Mouse (Mus musculus): ENCODE data around the gene Gm15557. TPM values are rescaled to one million over a fixed set of nuclear protein-coding genes. Genes with fewer than 3 reads are reported as not detected.

Gm15557 gene
- 0.21 TPM in 1 of 2 replicates, not detected in the other for polyA plus RNA-seq (2015; fragmentation: Nextera tagmentation; extraction: Ambion mirVana)

DNA sequence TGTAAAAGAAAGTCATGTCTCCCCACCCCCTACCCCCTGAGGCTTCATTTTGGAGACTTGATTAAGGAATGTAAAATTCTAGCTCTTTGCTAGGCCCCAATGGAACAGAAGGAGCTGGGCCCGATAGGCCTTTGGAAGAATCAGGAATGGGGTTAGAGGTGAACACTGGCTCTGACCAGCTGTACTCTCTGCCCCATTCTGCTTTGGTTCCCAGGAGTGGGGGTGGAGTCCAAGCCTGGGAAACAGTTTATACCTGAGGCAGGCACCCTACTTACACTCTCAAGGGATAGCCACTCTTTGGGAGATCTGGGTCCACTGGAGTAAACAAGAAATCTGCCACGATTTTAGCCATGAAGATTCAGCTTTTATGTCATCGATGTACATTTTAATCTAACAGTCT, at the start of gene Gm15557:
Gene Gm15557 (plus strand): TSS at position 48 of the 400 bp plus-strand sequence.

DNA sequence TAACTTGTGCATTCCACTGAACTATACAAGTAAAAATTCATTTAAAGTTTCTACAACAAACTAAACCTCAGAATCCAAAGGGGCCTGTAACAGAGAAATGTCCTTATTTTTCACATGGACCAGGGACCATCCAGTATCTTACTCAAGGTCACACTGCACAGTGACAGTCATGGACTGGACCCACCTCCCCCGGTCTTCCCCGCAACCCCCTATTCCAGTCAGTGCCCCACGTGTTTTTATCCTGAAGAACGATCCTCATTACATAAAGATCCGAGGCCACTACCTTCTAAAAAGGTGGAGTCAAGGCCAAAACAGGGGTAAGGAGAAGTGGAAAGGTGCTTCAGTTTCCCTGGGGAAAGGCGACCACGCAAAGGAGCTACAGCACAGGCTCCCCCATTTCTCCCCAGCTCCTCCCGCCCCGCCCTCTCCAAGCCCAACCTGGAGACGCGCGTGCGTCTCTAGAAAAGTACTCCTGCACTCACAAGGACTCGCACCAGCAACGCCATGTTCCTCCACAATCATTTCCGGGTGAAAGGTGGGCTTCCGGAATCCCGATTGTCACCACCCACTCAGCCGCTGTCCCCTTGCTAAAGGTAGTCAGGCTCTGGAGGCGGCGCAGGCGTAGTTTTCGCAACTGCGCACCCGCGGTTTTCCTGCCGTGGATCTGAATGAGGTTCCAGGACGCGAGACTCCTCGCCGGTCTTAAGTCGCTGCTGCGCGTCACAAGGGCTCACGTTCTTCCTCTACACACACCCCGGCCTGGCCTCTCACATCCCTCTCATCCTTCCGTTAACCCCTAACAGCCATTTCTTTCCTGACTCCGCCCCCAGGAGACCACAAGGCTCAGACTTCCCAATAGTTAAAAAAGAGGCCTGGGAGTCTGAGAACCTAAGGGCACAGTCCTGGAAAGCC, 10.7 kb upstream of the Gm15557 start, which contains the start of gene Uqcc1:
Gene Uqcc1 (minus strand): TSS at position 780 of the 912 bp plus-strand sequence.

DNA sequence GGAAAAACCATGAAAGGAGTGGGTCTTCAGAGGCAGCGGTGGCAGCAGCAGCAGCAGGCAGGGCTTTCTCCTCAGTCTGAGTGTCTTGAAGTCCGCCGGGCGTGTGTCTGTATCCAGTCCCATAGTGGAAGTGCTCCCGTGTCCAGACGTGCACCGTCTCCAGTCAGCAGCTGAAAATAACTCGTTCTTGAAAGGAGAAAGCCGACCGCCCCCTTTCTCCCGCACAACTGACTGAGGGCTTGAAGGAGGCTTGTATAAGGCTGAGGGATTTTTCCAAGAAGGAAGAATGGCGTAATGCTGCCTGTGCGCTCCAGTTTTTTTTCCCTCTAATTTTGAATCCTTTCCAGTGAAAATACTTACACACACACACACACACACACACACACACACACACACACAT, 4.6 kb downstream of the Gm15557 start, which contains the start of gene Gdf5:
Gene Gdf5 (minus strand): TSS at position 244 of the 400 bp plus-strand sequence.

DNA sequence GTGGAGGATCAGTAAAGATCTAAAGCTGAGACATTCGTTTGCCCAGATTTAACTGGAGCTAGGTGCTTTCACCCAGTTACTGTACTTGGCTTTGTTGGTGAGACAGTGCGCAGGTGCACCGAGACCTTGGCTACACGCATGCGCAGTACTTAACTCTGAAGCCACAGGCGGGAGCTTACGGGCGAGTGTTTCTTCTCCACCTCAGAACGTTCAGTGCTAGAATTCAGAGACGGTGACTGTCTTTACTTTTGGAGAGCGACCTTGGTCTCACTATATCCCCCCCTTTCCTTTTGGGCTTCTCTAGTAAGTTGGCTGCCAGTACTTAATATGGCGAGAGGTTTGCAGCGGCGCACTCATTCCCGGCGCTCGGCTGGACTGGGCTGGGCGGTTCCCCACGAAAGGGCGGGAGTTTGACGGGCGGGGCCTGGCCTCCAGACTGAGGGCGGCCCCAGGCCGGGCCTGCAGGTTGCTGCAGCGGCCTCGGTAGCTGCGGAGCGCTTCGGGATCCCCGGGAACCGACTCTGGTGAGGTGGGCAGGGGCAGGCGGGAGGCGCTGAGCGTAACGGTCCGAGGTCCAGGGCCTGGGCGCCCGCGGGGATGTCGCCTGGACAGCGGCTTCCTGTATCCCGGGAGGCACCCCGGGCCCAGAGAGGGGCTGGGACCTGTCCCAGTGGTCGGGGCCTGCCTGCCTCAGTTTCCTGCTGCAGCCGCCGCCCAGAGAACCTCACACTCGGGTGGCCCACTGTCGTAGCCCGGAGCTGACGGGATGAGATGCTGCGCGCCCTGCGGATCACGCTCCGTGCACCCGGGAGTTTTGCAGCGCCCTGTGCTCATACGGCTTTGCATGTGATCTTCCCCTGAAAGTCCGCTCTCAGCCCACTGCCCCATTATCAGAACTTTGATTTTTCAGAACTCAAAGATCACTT, 15.9 kb downstream of the Gm15557 start, which contains the start of gene Cep250:
Gene Cep250 (plus strand): TSS at position 325 of the 926 bp plus-strand sequence.

Other genes starting within 250 kb of the Gm15557 start
- 67.5 and 69.9 TPM in 2 replicates for gene Trpc4ap, start 248.3 kb upstream of the Gm15557 start, polyA plus RNA-seq (2015; fragmentation: Nextera tagmentation; extraction: Ambion mirVana)
- 23.0 and 25.7 TPM in 2 replicates for gene Edem2, start 211.3 kb upstream of the Gm15557 start, polyA plus RNA-seq (2015; fragmentation: Nextera tagmentation; extraction: Ambion mirVana)
- gene Gm17581, start 204.9 kb upstream of the Gm15557 start, polyA plus RNA-seq (2015; fragmentation: Nextera tagmentation; extraction: Ambion mirVana), result not detected in 2 replicates
- 7.4 and 8.4 TPM in 2 replicates for gene Procr, start 189.6 kb upstream of the Gm15557 start, polyA plus RNA-seq (2015; fragmentation: Nextera tagmentation; extraction: Ambion mirVana)
- gene Mmp24, start 165.4 kb upstream of the Gm15557 start, polyA plus RNA-seq (2015; fragmentation: Nextera tagmentation; extraction: Ambion mirVana), result 0.04 and 0.07 TPM in 2 replicates
- gene BC029722, start 121.3 kb upstream of the Gm15557 start, polyA plus RNA-seq (2015; fragmentation: Nextera tagmentation; extraction: Ambion mirVana), result 36.9 and 43.0 TPM in 2 replicates
- 139 and 163 TPM in 2 replicates for gene Eif6, start 113.8 kb upstream of the Gm15557 start, polyA plus RNA-seq (2015; fragmentation: Nextera tagmentation; extraction: Ambion mirVana)
- gene Fam83c, start 105.9 kb upstream of the Gm15557 start, polyA plus RNA-seq (2015; fragmentation: Nextera tagmentation; extraction: Ambion mirVana), result 0.11 and 0.14 TPM in 2 replicates
- 53.2 and 53.6 TPM in 2 replicates for gene Uqcc1, start 10.4 kb upstream of the Gm15557 start, polyA plus RNA-seq (2015; fragmentation: Nextera tagmentation; extraction: Ambion mirVana)
- 14.6 and 16.2 TPM in 2 replicates for gene Gdf5, start 4.6 kb downstream of the Gm15557 start, polyA plus RNA-seq (2015; fragmentation: Nextera tagmentation; extraction: Ambion mirVana)
- gene Cep250, start 15.7 kb downstream of the Gm15557 start, polyA plus RNA-seq (2015; fragmentation: Nextera tagmentation; extraction: Ambion mirVana), result 4.9 and 6.3 TPM in 2 replicates
- gene 6430550D23Rik, start 67.2 kb downstream of the Gm15557 start, polyA plus RNA-seq (2015; fragmentation: Nextera tagmentation; extraction: Ambion mirVana), result 0.18 and 0.23 TPM in 2 replicates
- 121 and 140 TPM in 2 replicates for gene Ergic3, start 67.3 kb downstream of the Gm15557 start, polyA plus RNA-seq (2015; fragmentation: Nextera tagmentation; extraction: Ambion mirVana)
- 10.7 and 11.6 TPM in 2 replicates for gene Fer1l4, start 112.2 kb downstream of the Gm15557 start, polyA plus RNA-seq (2015; fragmentation: Nextera tagmentation; extraction: Ambion mirVana)
- 1.2 and 1.8 TPM in 2 replicates for gene Spag4, start 124.4 kb downstream of the Gm15557 start, polyA plus RNA-seq (2015; fragmentation: Nextera tagmentation; extraction: Ambion mirVana)
- 31.5 and 34.3 TPM in 2 replicates for gene Cpne1, start 171.2 kb downstream of the Gm15557 start, polyA plus RNA-seq (2015; fragmentation: Nextera tagmentation; extraction: Ambion mirVana)
- gene Rbm12, start 171.2 kb downstream of the Gm15557 start, polyA plus RNA-seq (2015; fragmentation: Nextera tagmentation; extraction: Ambion mirVana), result 9.8 and 15.9 TPM in 2 replicates
- gene Gm28036, start 186.4 kb downstream of the Gm15557 start, polyA plus RNA-seq (2015; fragmentation: Nextera tagmentation; extraction: Ambion mirVana), result 6.3 and 6.7 TPM in 2 replicates
- 362 and 366 TPM in 2 replicates for gene Romo1, start 203.3 kb downstream of the Gm15557 start, polyA plus RNA-seq (2015; fragmentation: Nextera tagmentation; extraction: Ambion mirVana)
- 28.1 and 30.0 TPM in 2 replicates for gene Nfs1, start 203.5 kb downstream of the Gm15557 start, polyA plus RNA-seq (2015; fragmentation: Nextera tagmentation; extraction: Ambion mirVana)
- 324 and 348 TPM in 2 replicates for gene Rbm39, start 239.5 kb downstream of the Gm15557 start, polyA plus RNA-seq (2015; fragmentation: Nextera tagmentation; extraction: Ambion mirVana)

Data from urinary bladder, postnatal 0 days (tissue).